Mouse (Mus musculus): ENCODE measurements around the gene Gucy2d.
A peak's percentile ranks its signal among the peaks of the same experiment; 100 is the strongest.

The Gucy2d gene

DNA sequence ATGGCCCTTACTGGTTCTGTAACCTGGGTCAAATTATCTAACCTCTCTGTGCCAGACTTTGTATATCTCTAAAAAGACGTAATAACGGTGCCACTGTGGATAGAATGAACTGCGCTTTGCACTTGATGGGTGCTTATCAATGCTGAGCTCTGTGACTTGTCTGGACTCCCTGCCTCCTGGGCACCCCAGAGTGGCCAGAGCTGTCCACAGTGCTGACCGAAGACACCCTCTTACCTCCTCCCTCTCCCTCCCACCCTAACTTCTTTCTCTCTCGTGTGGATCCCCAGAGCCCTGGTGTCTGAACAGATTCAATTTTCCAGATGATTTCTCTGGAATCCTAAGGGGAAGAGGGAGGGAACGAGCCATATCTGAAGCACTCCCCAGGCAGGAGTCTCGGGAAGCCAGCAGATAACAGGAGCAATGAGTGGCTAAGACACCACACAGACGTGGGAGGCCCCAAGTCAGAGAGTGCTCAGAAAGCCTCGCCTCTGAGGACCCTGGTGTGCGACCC is at the start of gene Gucy2d:
Gene Gucy2d (plus strand): TSS at position 461 of the 511 bp plus-strand sequence.
- DNase-seq, result no peak

DNA sequence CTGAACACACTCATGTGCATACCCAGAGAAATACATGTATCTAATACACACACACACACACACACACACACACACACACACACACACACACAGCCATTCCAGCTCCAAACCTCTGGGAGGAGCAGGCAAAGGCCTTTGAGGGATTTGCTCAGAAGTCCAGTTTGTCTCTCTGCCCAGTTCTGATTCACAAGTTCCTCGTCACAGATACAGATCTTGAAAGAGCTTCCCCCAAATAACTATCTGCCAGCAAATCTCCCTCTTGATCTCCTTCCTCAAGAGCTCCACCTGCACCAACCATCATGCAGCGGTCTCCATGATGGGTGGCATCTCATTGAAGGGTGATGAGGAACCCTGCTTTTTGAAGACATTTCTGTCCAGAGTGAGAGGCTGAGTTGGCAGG is 49.7 kb upstream of the Gucy2d start:
- DNase-seq, result no peak

DNA sequence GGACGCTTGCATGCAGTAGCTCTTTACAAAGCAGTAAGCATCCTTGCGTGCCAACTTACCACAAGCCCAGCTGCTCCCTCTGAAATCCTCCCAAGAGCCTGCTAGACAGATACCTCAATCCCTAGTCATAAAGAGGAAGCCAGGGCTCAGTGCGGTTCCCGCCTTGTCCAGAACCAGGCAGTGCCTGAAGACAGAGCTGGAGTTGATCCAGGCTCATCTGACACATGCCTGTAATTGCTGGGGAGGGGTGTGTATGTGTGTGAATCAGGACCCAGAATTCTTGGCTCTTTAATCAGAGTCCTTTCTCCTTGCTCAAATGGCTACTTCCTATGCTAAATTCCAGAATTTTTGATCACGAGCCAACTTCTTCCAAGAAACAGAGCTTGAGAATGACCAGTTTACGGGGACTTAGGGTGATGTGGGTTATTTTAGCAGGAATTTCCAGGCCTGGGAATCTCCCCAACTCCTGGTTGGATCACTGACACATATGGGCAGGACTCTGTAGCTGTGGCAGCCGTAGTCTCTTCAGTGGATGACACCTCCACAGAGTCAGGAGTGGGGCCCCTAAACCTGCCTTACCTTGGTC is 48.8 kb upstream of the Gucy2d start:
- no peak for DNase-seq

DNA sequence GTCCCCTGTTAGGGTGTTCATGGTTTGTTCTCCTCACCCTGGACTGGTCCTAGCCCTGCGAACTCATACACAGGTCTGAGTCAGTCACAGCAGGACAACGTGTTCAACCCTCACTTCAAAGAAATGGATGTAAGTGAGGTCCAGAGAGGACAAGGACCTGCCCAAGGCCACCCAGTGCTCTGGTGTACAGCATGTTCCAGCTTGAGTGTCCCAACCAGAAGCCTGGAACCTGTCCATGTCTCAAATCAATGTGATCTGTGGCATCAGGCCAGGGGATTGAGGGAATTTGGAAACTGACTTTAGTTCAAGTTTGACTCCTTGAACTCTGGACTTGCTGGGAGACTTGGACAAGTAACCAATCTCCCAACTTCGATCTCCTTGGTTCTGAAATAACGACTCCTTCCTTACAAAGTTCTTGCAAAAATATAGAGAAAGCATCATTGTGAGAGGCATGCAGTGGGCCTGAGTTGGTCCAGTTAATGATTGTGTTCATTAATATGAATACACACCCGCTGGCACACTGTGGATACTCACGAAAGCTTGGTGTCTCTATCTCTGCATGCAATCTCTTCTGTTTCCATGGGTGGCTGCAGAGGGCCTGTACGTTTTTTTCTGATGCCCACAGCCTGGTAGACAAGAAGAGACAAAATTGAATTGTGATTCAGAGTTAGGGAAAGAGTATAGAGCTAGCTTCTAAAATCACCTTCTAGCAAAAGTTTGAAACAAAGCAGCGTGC is 47.6 kb upstream of the Gucy2d start:
- peak; percentile 33 to 59 for DNase-seq

DNA sequence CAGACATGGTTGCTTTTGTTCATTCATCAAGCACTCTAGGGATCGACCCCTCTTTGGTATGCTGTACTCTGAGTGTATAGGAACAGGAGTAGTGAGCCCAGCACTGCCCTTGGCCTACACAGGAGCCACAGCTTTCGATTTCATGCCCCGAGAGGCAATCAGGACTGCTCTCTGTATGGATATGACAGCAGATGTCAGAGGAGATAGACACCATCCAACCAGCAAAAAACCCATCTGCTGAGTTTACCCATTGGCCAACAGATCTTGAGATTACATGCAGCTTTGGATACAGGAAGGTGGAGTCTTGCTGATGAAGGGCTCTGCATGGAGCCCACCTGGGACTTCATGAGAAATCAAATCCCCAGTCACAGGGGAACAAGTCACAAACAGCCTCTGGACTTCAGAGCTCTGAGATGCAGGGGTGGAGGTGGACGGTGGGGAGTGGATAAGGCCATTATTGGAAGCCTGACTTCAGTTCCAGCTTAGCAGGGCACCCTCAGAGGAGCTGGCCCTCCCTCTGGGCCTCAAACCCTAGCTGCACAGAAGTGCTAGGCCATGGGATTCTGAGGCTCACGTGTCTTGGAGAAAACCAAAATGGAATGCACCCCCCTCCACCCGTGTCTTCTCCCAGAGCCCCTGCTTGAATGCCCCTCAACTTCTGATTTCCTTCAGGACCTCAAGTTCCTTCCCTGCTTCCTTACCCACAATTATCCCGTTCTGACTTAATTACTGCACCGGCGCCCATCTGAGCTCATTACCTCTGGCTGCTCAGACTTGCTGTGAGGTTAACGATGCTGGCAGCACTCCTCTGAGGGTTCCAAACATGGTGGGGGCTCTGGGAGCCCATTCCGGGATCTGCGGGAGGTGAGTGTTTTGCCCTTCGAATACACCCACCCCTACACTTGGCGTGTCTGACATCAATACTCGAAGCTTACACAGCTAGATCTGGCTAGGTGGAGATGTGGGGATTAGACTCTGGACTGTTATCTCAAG is 37.3 kb upstream of the Gucy2d start:
- no peak for DNase-seq

DNA sequence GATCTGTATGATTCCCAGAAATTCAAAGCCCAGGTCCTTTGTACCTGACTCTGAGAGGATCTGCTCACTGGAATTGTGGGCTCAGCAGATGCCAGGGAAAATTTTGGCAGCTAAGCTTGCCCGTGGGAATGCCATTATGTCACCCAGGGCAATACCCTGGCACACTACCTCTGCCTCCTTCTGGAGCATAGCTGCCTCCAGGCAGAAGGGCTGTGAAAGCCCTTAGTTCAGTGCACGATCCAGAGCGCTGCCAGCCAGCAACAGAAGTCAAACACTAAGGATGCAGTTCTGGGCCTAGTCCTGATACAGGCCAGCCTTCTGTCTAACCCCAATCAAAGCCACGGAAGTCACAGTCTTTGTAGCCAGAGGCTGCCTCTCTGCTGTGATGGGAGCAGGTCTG is 36.2 kb upstream of the Gucy2d start:
- DNase-seq, result no peak

DNA sequence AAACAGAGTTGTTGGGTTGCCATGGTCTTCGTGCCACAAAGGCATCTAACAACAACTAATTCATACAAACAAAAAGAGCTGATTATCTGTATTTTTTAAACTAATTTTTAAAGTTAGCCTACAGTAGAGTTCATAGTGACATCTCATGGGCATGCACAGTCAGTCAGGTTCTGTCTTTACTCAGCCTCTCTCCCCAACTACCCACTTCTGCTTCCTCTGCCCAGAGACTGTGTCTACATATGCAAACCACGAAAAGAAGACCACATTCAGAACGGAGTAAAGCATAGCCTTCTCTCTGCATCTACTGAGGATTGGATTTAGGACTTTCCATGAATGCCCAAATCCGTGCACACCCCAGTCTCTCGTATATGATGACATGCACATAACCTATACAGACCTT is 32.6 kb upstream of the Gucy2d start:
- no peak for DNase-seq

DNA sequence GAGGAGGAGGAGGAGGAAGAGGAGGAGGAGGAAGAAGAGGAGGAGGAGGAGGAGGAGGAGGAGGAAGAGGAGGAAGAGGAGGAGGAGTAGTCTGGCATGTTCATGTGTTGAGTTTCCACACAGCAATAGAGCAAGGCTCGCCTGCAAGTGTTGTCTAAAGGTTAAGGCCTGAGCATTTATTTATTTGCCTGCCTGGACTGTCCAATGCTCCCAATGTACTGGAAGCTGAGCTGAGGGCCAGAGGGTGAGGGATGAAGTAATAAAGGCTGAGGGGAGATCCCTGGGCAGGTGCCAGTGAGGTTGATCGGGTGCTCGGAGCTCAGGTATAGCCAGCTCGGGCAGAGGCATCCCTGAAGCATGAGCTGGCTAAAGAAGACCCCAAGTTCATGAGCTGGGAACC is 27.1 kb upstream of the Gucy2d start:
- DNase-seq, result no peak

DNA sequence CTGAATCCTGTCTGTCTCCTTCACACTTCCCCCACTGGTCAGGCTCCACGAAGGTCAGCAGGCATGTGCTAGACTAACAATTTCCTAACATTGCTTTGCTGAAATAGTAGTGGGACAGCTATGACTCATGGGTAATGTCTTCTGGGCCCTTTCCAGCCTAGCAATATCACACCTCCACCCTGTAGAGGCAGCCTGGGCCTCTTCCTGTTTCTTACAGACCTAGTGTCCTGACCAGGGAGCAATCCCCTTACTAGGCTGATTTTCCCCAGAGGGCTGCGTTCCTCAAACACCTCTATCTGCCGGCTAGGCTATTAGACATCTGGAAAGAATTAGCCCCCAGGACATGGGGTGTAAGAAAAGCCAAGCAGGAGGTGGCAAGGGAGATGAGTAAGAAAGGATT is 24.7 kb upstream of the Gucy2d start:
- no peak for DNase-seq

DNA sequence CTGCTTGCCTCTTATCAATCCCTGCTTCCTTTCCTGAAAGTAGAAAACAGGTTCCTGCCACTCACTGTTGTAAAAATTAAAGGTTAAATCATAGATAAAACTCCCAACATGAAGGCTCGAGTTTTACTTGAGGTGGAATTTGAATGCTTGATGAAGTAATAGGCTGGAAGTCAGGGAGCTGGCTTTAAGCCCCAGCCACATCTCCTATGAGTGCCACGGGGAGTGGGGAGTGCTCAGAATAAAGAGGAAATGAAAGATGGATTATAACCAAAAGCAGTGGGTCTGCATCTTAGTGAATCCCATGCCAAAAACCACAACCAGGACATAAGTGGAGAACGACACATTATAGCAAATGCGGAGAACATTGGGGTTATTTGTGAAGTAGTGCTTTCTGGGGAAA is 24.2 kb upstream of the Gucy2d start:
- no peak for DNase-seq

DNA sequence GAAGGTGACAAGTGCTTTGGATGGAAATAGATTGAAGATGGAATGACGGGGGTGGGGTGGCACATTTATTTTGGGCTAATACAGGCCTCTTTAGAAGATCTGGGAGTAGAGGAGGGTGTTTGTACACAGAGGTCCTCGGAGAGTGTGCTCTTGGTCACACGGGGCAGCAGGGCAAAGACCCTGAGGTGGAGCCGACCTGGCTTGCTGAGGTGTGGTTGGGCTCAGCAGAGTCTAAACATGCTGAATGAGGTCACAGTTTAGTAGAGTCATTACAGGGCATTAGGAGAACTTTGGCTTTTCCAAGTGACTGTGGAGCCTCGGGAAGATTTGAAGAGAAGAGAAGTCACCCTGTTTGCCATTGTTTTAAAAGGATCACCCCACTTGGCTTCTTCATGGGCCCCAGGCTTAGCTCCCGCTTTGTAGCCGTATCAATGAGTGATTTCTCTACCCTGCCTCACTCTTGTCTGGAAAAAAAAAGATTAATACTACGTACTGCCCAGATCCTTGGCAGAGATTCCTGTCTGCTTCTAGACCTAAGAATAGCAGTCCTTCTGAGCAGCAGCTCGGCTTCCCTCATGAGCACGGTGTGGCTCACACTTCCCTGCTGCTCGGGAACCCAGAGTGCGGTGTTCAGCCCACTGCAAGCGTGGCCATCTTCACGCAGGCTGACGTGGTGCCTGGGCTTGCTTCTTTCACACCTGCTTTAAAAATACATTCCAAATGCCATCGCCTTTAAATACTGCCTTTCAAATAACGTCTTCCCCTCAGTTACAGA is 22.0 kb upstream of the Gucy2d start:
- peak; percentile 14 to 76 for DNase-seq

DNA sequence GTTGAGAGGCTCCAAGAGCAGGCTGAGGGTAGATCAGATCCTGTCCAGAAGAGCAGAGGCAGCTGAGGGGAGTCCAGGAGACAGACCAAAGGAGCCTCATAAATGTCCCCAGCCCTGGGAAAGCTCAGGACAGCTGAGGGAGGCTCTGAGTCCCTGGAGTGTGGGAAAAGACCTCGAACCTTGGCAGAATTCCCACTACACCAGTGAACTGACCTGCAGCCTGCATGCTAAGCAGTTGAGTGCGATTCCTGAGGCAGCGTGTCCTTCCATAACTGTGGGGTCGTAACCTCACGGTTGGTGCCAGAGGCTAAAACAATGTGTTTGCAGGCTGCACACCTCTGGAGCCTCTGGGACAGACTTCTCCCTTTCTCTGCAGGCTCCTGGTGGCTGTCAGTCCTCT is 20.9 kb upstream of the Gucy2d start:
- peak; percentile 71 to 82 for DNase-seq

DNA sequence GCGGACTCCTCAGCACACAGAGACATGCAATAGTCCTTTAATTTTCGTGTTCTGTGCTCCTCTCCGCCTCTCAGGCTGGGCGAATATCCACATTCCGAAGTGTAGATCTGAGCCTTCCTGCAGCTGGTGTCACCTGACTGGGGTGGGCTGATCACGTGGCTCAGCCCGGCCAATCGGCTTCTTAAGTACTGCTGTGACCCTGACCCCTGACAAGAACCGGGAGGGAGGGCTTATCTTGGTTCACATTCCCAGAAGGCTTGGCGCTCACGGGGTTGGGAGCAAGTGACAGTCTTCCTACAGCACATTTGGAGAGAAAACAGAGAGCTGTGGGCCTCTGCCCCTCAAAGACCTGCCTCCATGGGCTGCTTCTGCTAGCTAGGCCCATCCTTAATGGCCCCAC is 16.7 kb upstream of the Gucy2d start:
- no peak for DNase-seq

DNA sequence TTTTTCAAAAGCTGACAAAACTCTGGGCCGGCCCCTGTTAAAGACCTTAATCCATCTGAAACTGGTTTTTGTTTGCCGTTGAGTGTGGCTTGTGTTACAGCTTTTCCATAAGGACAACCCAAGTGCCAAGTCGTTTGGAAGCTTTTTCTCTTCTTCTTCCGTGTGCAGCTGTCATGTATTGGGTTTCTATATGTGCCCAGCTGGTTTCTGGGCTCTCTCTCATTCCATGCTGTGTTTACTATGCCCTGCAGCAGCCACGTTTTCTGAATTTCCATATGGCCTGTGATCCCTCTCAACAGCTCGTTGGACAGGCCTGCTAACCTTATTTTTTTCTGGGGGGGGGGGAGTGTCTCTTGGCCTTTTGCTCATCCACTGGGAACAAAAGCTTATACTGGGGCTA is 15.8 kb upstream of the Gucy2d start:
- DNase-seq, result no peak

DNA sequence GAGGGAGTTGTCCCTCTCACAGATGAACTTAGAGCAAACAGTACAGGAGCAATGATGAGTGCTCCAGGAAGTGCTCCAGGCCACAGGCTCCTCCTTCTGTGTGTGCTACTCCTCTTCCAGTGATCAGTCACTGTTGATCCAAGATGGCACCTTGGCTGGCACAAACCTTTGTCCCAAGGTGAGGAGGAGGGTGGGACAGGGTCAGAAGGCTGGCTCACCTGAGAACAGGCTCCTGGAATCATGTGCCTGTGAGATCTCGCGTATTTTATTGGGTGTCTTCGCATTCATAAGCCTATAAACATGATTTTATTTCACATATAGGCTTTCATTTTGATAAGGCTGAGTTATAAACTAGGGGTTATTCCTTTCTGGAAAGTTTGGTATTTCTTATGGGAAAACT is 14.7 kb upstream of the Gucy2d start:
- DNase-seq, result no peak

DNA sequence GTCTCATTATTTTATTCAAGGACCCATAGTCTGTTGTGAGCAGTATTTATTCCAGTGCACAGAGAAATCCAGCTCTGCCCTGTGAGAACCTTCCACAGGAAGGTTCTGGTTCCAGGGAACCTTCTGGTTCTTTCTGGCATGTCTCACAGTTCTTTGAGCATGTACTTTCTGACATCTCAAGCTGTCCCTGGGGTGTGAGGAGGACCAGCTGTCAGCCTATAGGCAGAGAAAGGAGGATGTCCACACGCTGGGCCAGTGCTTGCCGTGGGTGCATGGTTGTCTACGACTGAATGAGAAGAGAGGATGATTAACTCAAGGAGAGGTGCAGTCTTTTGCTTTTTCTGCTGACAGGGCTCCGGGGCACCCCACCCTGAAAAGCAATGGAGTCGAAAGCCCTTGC is 13.6 kb upstream of the Gucy2d start:
- no peak for DNase-seq

DNA sequence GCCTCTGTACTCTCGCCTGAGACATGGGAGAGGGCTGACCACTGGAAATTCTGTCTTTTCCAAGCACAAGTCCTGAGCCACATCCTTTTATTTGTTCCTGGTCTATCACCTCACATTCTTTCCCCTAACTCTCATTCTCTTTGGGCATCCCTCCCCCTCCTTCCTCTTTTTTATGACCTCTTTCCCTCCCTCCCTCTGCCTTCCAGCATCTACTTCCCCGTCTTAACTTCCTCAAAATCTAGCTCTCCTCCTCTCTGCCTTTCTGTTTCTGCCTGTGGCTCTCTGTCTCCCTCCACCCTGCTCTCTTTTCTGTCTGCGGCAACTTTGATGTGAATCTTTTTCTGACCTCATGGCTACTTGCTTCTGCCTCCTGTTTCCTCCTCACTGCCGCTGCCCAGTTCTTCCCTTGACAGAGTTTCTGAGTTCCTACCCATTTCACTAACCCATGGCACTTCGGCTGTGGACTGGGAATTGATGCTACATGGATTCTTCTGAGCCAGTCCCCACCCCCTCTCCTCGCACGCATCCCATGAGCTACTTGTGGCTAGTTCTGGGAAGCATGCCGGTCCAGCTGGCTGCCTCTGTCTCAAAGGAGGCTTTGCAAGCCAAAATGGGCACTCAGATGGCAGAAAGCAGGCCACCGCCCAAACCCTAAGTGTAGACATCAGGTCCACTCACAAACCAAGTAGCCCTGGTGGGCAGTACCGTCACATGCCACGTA is 12.9 kb upstream of the Gucy2d start:
- no peak for DNase-seq

DNA sequence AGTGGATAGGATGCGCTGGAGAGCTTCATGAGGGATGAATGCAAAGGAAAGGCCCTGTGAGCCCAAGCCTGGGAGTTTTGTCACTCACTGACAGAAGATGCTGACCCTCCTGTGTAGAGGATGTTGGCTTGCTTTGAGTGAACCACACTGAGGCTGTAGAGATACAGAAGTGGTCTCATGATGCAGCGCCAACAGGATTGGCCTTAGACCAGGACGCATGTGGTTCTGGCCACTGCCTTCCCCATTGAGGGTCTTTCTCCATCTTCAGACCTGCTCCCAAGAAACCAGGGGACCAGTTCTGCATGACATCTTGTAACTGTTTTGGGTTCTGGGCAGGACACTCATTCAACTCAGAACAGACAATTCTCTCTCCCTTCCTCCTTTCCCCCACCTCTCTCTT is 10.6 kb upstream of the Gucy2d start:
- no peak for DNase-seq

DNA sequence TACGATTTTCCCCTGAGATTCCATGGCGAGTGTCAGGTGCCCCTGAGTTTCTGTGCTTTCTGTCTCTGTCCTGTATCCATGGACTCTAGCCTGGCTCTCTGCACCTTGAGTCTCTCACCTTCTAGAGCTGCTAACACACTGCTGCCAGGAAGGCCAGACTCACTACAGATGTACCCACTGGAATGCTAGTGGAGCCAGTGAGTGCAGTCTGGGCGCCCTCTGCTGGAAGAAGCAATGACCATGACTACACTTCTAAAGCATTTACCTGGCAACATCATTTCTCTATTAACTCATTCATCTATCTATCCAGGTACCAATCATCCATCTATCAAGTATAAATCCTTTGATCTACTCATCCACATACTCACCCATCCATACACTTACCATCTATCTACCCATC is 9.4 kb upstream of the Gucy2d start:
- peak; percentile 82 to 85 for DNase-seq

DNA sequence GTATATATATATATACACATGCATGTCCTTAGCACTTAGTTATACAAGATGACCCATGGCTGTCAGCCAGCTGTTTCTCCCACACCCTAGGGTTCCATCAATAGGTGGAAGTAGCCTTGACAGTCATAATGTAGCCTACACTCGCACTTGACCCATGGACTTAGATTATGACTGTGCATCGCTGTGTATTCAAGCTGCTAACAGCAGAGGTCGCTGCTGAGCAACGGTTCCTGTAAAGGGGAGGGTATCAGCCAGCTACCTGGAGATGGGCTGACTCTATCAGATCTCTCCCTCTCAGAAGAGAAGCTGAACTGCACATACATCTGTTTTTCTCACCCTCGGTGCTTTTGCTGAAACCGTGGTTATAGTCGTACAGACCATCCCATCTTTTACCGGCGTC is 2.6 kb upstream of the Gucy2d start:
- peak in 1 of 2 experiments; percentile 40 for DNase-seq

DNA sequence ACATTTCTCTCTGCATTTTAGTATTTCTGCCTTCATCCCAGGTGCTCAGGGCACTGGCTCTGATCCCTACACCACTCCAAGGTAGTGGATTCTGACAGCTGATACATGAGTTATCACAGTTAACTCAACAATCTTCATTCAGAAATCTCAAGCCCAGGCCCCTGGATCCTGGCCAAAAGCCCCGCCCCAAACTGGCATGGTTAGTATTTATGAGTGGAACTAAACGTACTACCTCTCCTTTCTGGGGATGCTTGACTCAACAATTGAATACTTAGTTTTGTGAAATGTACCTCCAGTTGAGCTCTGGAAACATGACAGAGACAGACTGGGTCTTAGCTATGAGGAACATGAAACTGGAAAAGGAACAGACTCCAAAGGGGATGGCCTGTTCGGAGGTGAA is 6.7 kb downstream of the Gucy2d start:
- DNase-seq, result peak in 1 of 2 experiments; percentile 11
